Mouse (Mus musculus): ENCODE measurements around the gene Zfp618.

Gene Zfp618

GRCm38 (mm10) chr4:62965497-62966302 lies at the start of gene Zfp618:
Zfp618 (plus strand) TSS chr4:62965573.
- no peak for DNase-seq

- DNase-seq: no peak
Observed at GRCm38 (mm10) chr4:62917056-62917455, 48.3 kb upstream of the Zfp618 start.

- no peak for DNase-seq
Observed at GRCm38 (mm10) chr4:62933798-62934197, 31.6 kb upstream of the Zfp618 start.

- DNase-seq: no peak
Observed at GRCm38 (mm10) chr4:62935589-62936218, 29.7 kb upstream of the Zfp618 start.

GRCm38 (mm10) chr4:62941961-62942892 lies 23.1 kb upstream of the Zfp618 start:
- DNase-seq: no peak

GRCm38 (mm10) chr4:62944326-62944879 lies 21.0 kb upstream of the Zfp618 start:
- no peak for DNase-seq

GRCm38 (mm10) chr4:62963806-62964205 lies 1.6 kb upstream of the Zfp618 start:
- no peak for DNase-seq

- no peak for DNase-seq
Observed at GRCm38 (mm10) chr4:62964844-62965496, 403 bp upstream of the Zfp618 start.

GRCm38 (mm10) chr4:62969526-62969925 lies 4.2 kb downstream of the Zfp618 start:
- DNase-seq: no peak

- no peak for DNase-seq
Observed at GRCm38 (mm10) chr4:62971991-62972390, 6.6 kb downstream of the Zfp618 start.

- DNase-seq: no peak
Observed at GRCm38 (mm10) chr4:62973086-62973485, 7.7 kb downstream of the Zfp618 start.

GRCm38 (mm10) chr4:62974901-62975300 lies 9.5 kb downstream of the Zfp618 start:
- no peak for DNase-seq

- DNase-seq: no peak
Observed at GRCm38 (mm10) chr4:62975541-62975940, 10.2 kb downstream of the Zfp618 start.

- DNase-seq: no peak
Observed at GRCm38 (mm10) chr4:62977454-62977853, 12.1 kb downstream of the Zfp618 start.

GRCm38 (mm10) chr4:62978501-62978911 lies 13.1 kb downstream of the Zfp618 start:
- DNase-seq: no peak

GRCm38 (mm10) chr4:62981572-62981971 lies 16.2 kb downstream of the Zfp618 start:
- no peak for DNase-seq

GRCm38 (mm10) chr4:62983556-62983955 lies 18.2 kb downstream of the Zfp618 start:
- DNase-seq: no peak

GRCm38 (mm10) chr4:62991336-62991735 lies 26.0 kb downstream of the Zfp618 start:
- no peak for DNase-seq

- no peak for DNase-seq
Observed at GRCm38 (mm10) chr4:62993190-62993589, 27.8 kb downstream of the Zfp618 start.

- DNase-seq: no peak
Observed at GRCm38 (mm10) chr4:62997606-62998005, 32.2 kb downstream of the Zfp618 start.

- no peak for DNase-seq
Observed at GRCm38 (mm10) chr4:62998431-62998835, 33.1 kb downstream of the Zfp618 start.

- no peak for DNase-seq
Observed at GRCm38 (mm10) chr4:62998908-62999307, 33.5 kb downstream of the Zfp618 start.
